Mouse (Mus musculus): ENCODE results near the gene Med15.
"Not testable (repeated sequence)": the region's sequence is repeated elsewhere in the genome, so short reads cannot be mapped to it uniquely, and the experiment has no call there.

Gene Med15

GRCm38 (mm10) chr16:17732841-17733340, at the start of gene Med15:
Gene Med15, minus strand, starts transcription at chr16:17732891.
- no peak for DNase-seq (ENCODE audit: low spot score)

GRCm38 (mm10) chr16:17779692-17780091, 47.0 kb upstream of the Med15 start:
- no peak for DNase-seq (ENCODE audit: low spot score)

- no peak for DNase-seq (ENCODE audit: low spot score)
Measured at GRCm38 (mm10) chr16:17778223-17778622, 45.5 kb upstream of the Med15 start.

- DNase-seq (ENCODE audit: low spot score): no peak
Measured at GRCm38 (mm10) chr16:17776828-17777227, 44.1 kb upstream of the Med15 start.

- no peak for DNase-seq (ENCODE audit: low spot score)
Measured at GRCm38 (mm10) chr16:17771117-17771865, 38.6 kb upstream of the Med15 start.

- DNase-seq (ENCODE audit: low spot score): no peak
Measured at GRCm38 (mm10) chr16:17768834-17769233, 36.1 kb upstream of the Med15 start.

- no peak for DNase-seq (ENCODE audit: low spot score)
Measured at GRCm38 (mm10) chr16:17764108-17764511, 31.4 kb upstream of the Med15 start.

- no peak for DNase-seq (ENCODE audit: low spot score)
Measured at GRCm38 (mm10) chr16:17761074-17761473, 28.4 kb upstream of the Med15 start.

GRCm38 (mm10) chr16:17760657-17761056, 28.0 kb upstream of the Med15 start:
- DNase-seq (ENCODE audit: low spot score): no peak

GRCm38 (mm10) chr16:17759813-17760321, 27.2 kb upstream of the Med15 start:
- peak; percentile 28 for DNase-seq (ENCODE audit: low spot score)

- peak; percentile 88 for DNase-seq (ENCODE audit: low spot score)
Measured at GRCm38 (mm10) chr16:17759344-17759773, 26.7 kb upstream of the Med15 start, which contains the start of gene Klhl22. Gene Klhl22, plus strand, starts transcription at chr16:17759618.

GRCm38 (mm10) chr16:17758902-17759301, 26.2 kb upstream of the Med15 start:
- DNase-seq (ENCODE audit: low spot score): no peak

GRCm38 (mm10) chr16:17757756-17758155, 25.1 kb upstream of the Med15 start:
- no peak for DNase-seq (ENCODE audit: low spot score)

GRCm38 (mm10) chr16:17753686-17754085, 21.0 kb upstream of the Med15 start:
- no peak for DNase-seq (ENCODE audit: low spot score)

- DNase-seq (ENCODE audit: low spot score): no peak
Measured at GRCm38 (mm10) chr16:17753001-17753400, 20.3 kb upstream of the Med15 start.

- DNase-seq (ENCODE audit: low spot score): no peak
Measured at GRCm38 (mm10) chr16:17745067-17745466, 12.4 kb upstream of the Med15 start.

GRCm38 (mm10) chr16:17744536-17744935, 11.8 kb upstream of the Med15 start:
- no peak for DNase-seq (ENCODE audit: low spot score)

GRCm38 (mm10) chr16:17743279-17743678, 10.6 kb upstream of the Med15 start:
- no peak for DNase-seq (ENCODE audit: low spot score)

GRCm38 (mm10) chr16:17742810-17743209, 10.1 kb upstream of the Med15 start:
- DNase-seq (ENCODE audit: low spot score): no peak

GRCm38 (mm10) chr16:17740080-17740479, 7.4 kb upstream of the Med15 start:
- DNase-seq (ENCODE audit: low spot score): no peak

- DNase-seq (ENCODE audit: low spot score): no peak
Measured at GRCm38 (mm10) chr16:17736156-17736555, 3.5 kb upstream of the Med15 start.

- not testable (repeated sequence) for DNase-seq (ENCODE audit: low spot score)
Measured at GRCm38 (mm10) chr16:17734872-17735271, 2.2 kb upstream of the Med15 start.

GRCm38 (mm10) chr16:17733646-17734045, 955 bp upstream of the Med15 start:
- DNase-seq (ENCODE audit: low spot score): no peak

- DNase-seq (ENCODE audit: low spot score): no peak
Measured at GRCm38 (mm10) chr16:17732431-17732830, 260 bp downstream of the Med15 start.
